Mouse (Mus musculus): ENCODE results near the gene Cul9.

DNA sequence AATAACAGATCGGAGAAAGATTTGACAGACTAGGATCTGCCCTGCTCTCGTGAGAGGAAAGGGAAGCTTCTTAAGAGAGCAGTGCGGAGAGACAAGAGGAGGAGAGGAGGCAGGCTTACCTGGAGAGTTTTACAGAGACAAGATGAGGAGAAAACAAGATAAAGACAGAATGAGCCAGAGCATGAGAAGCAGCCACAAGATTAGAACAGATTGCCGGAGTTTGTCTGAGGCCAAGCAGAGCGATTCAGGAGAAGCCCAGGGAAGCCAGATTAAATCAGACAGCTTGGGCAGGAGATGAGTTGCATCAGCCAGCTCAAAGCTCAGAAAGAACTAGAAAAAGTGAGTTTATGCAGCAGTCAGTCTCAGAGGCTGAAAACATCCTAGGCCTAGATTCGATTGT, 42.7 kb upstream of the Cul9 start:
- TF ChIP-seq CTCF (IDR thresholded peaks at IDR 0.05; ENCODE audit: extremely low read depth, insufficient read length, insufficient replicate concordance, low read depth, low read length) = no peak
- TF ChIP-seq POLR2A (IDR thresholded peaks at IDR 0.05; ENCODE audit: low read depth, low read length) = no peak
